Mouse (Mus musculus): ENCODE results near the gene Rab3a. TPM values are rescaled to one million over a fixed set of nuclear protein-coding genes. Genes with fewer than 3 reads are reported as not detected.
A peak's percentile ranks its signal among the peaks of the same experiment; 100 is the strongest.

The Rab3a gene
- 87.8 and 95.4 TPM in 2 replicates for polyA plus RNA-seq (2016; fragmentation: Nextera tagmentation; extraction: Ambion mirVana)

- Histone ChIP-seq H3K36me3 (replicated peaks) (peaks cover 25% of the 10 kb centered on the region), H3K27me3 (peaks cover 11% of the 10 kb centered on the region), H3K4me3 (replicated peaks) (peak within 1 kb of the TSS; percentile 67), H3K9ac (peak within 1 kb of the TSS; percentile 86), H3K4me1 (peaks cover 30% of the 10 kb centered on the region), H3K27ac (peak within 1 kb of the TSS; percentile 81), H3K4me2 (peak within 1 kb of the TSS; percentile 96), H3K9me3 (no peaks in the 10 kb centered on the region)
- 9% methylated on average over 37 of the region's 37 CpGs for WGBS
- peak; percentile 99 for ATAC-seq (ENCODE audit: low FRiP score)
Measured at GRCm38 (mm10) chr8:70754043-70754870, at the start of gene Rab3a. Rab3a (plus strand) TSS chr8:70754679.

- ATAC-seq (ENCODE audit: low FRiP score): no peak
- 88% methylated on average over 14 of the region's 14 CpGs for WGBS
- H3K9me3 ChIP-seq: no peaks in the 10 kb centered on the region
- H3K36me3 ChIP-seq (replicated peaks): peaks cover 6% of the 10 kb centered on the region; the same call in 1 of the 2 replicates
- no peaks in the 10 kb centered on the region for H3K4me1 ChIP-seq
- no peak overlapping the region for H3K9ac ChIP-seq
- H3K4me2 ChIP-seq: no peak overlapping the region
- no peak overlapping the region for H3K4me3 ChIP-seq (replicated peaks)
- no peak overlapping the region for H3K27ac ChIP-seq
- H3K27me3 ChIP-seq: no peaks in the 10 kb centered on the region
Measured at GRCm38 (mm10) chr8:70708281-70708680, 46.2 kb upstream of the Rab3a start.

- Histone ChIP-seq H3K27me3 (no peaks in the 10 kb centered on the region), H3K4me1 (no peaks in the 10 kb centered on the region), H3K4me2 (no peak overlapping the region), H3K4me3 (replicated peaks) (no peak overlapping the region), H3K36me3 (replicated peaks) (no peaks in the 10 kb centered on the region), H3K9ac (no peak overlapping the region), H3K9me3 (no peaks in the 10 kb centered on the region), H3K27ac (no peak overlapping the region)
- ATAC-seq (ENCODE audit: low FRiP score): no peak
- WGBS: 89% methylated on average over 9 of the region's 9 CpGs
Measured at GRCm38 (mm10) chr8:70709794-70710193, 44.7 kb upstream of the Rab3a start.

GRCm38 (mm10) chr8:70710296-70710695 lies 44.2 kb upstream of the Rab3a start:
- no peak for ATAC-seq (ENCODE audit: low FRiP score)
- Histone ChIP-seq H3K4me1 (no peaks in the 10 kb centered on the region), H3K9me3 (no peaks in the 10 kb centered on the region), H3K4me2 (no peak overlapping the region), H3K9ac (no peak overlapping the region), H3K4me3 (replicated peaks) (no peak overlapping the region), H3K27ac (no peak overlapping the region), H3K27me3 (0 out of 2 replicates have a peak, but pooled peaks cover 3% of the 10 kb centered on the region), H3K36me3 (replicated peaks) (no peaks in the 10 kb centered on the region)
- WGBS: 95% methylated on average over 1 of the region's 1 CpGs

GRCm38 (mm10) chr8:70711041-70711440 lies 43.4 kb upstream of the Rab3a start:
- Histone ChIP-seq H3K4me2 (no peak overlapping the region), H3K4me1 (no peaks in the 10 kb centered on the region), H3K27ac (no peak overlapping the region), H3K9me3 (no peaks in the 10 kb centered on the region), H3K36me3 (replicated peaks) (no peaks in the 10 kb centered on the region), H3K27me3 (0 out of 2 replicates have a peak, but pooled peaks cover 8% of the 10 kb centered on the region), H3K4me3 (replicated peaks) (no peak overlapping the region), H3K9ac (no peak overlapping the region)
- WGBS: 84% methylated on average over 11 of the region's 11 CpGs
- ATAC-seq (ENCODE audit: low FRiP score): no peak

GRCm38 (mm10) chr8:70713991-70714390 lies 40.5 kb upstream of the Rab3a start:
- Histone ChIP-seq H3K4me1 (no peaks in the 10 kb centered on the region), H3K9me3 (no peaks in the 10 kb centered on the region), H3K4me2 (no peak overlapping the region), H3K36me3 (replicated peaks) (no peaks in the 10 kb centered on the region), H3K27me3 (peaks cover 12% of the 10 kb centered on the region), H3K27ac (no peak overlapping the region), H3K4me3 (replicated peaks) (no peak overlapping the region), H3K9ac (no peak overlapping the region)
- WGBS: 80% methylated on average over 7 of the region's 7 CpGs
- no peak for ATAC-seq (ENCODE audit: low FRiP score)

GRCm38 (mm10) chr8:70715086-70715485 lies 39.4 kb upstream of the Rab3a start:
- H3K9ac ChIP-seq: no peak overlapping the region
- no peaks in the 10 kb centered on the region for H3K4me1 ChIP-seq
- peaks cover 20% of the 10 kb centered on the region for H3K27me3 ChIP-seq
- no peaks in the 10 kb centered on the region for H3K9me3 ChIP-seq
- H3K4me2 ChIP-seq: no peak overlapping the region
- no peaks in the 10 kb centered on the region for H3K36me3 ChIP-seq (replicated peaks)
- WGBS: 76% methylated on average over 2 of the region's 2 CpGs
- ATAC-seq (ENCODE audit: low FRiP score): no peak
- H3K4me3 ChIP-seq (replicated peaks): no peak overlapping the region
- no peak overlapping the region for H3K27ac ChIP-seq

GRCm38 (mm10) chr8:70716521-70717400 lies 37.7 kb upstream of the Rab3a start:
- peaks cover 24% of the 10 kb centered on the region for H3K27me3 ChIP-seq
- H3K4me1 ChIP-seq: no peaks in the 10 kb centered on the region
- H3K36me3 ChIP-seq (replicated peaks): no peaks in the 10 kb centered on the region
- WGBS: 85% methylated on average over 40 of the region's 40 CpGs
- no peak overlapping the region for H3K27ac ChIP-seq
- ATAC-seq (ENCODE audit: low FRiP score): no peak
- no peak overlapping the region for H3K4me2 ChIP-seq
- H3K9me3 ChIP-seq: no peaks in the 10 kb centered on the region
- H3K4me3 ChIP-seq (replicated peaks): no peak overlapping the region
- no peak overlapping the region for H3K9ac ChIP-seq

GRCm38 (mm10) chr8:70718297-70718696 lies 36.2 kb upstream of the Rab3a start, which contains the start of gene Gm3336:
Gm3336 (plus strand) TSS chr8:70718543.
- Histone ChIP-seq H3K4me1 (no peaks in the 10 kb centered on the region), H3K27me3 (peaks cover 24% of the 10 kb centered on the region), H3K4me3 (replicated peaks) (no peak within 1 kb of the TSS), H3K4me2 (no peak within 1 kb of the TSS), H3K9ac (no peak within 1 kb of the TSS), H3K27ac (no peak within 1 kb of the TSS), H3K9me3 (no peaks in the 10 kb centered on the region), H3K36me3 (replicated peaks) (no peaks in the 10 kb centered on the region)
- WGBS: under 1% methylated on average over 18 of the region's 19 CpGs
- ATAC-seq (ENCODE audit: low FRiP score): 0 out of 2 replicates have a peak, but pooled peaks have one; percentile 25

- no peaks in the 10 kb centered on the region for H3K4me1 ChIP-seq
- no peaks in the 10 kb centered on the region for H3K36me3 ChIP-seq (replicated peaks)
- no peak overlapping the region for H3K27ac ChIP-seq
- no peaks in the 10 kb centered on the region for H3K9me3 ChIP-seq
- H3K9ac ChIP-seq: no peak overlapping the region
- H3K4me2 ChIP-seq: no peak overlapping the region
- H3K27me3 ChIP-seq: peaks cover 29% of the 10 kb centered on the region
- no peak overlapping the region for H3K4me3 ChIP-seq (replicated peaks)
- ATAC-seq (ENCODE audit: low FRiP score): no peak
- WGBS: 73% methylated on average over 9 of the region's 9 CpGs
Measured at GRCm38 (mm10) chr8:70719796-70720270, 34.6 kb upstream of the Rab3a start.

- no peaks in the 10 kb centered on the region for H3K4me1 ChIP-seq
- 9% methylated on average over 3 of the region's 3 CpGs for WGBS
- H3K4me3 ChIP-seq (replicated peaks): no peak overlapping the region
- H3K9ac ChIP-seq: no peak overlapping the region
- peaks cover 21% of the 10 kb centered on the region for H3K27me3 ChIP-seq
- H3K36me3 ChIP-seq (replicated peaks): no peaks in the 10 kb centered on the region
- no peak overlapping the region for H3K4me2 ChIP-seq
- no peaks in the 10 kb centered on the region for H3K9me3 ChIP-seq
- no peak overlapping the region for H3K27ac ChIP-seq
- ATAC-seq (ENCODE audit: low FRiP score): peak; percentile 60; the same call in 1 of the 2 replicates
Measured at GRCm38 (mm10) chr8:70720739-70721138, 33.7 kb upstream of the Rab3a start.

GRCm38 (mm10) chr8:70721601-70722000 lies 32.9 kb upstream of the Rab3a start:
- no peaks in the 10 kb centered on the region for H3K9me3 ChIP-seq
- 82% methylated on average over 8 of the region's 8 CpGs for WGBS
- H3K27me3 ChIP-seq: peaks cover 28% of the 10 kb centered on the region
- no peak overlapping the region for H3K27ac ChIP-seq
- H3K36me3 ChIP-seq (replicated peaks): no peaks in the 10 kb centered on the region
- H3K4me2 ChIP-seq: no peak overlapping the region
- 0 out of 2 replicates have a peak, but pooled peaks cover under 1% of the 10 kb centered on the region for H3K4me1 ChIP-seq
- no peak overlapping the region for H3K4me3 ChIP-seq (replicated peaks)
- no peak overlapping the region for H3K9ac ChIP-seq
- no peak for ATAC-seq (ENCODE audit: low FRiP score)
